Mouse (Mus musculus) G1E (cell line): Measurements from ENCODE around the gene Arhgap10.

Experiments used
- CTCF ChIP-seq: IDR thresholded peaks from 2 replicates; pipeline ENCODE4 v1.5.1; 2012; ENCODE audit warnings: low read depth, low read length, inconsistent platforms, mixed read lengths
- GATA1 ChIP-seq: IDR thresholded peaks from 2 replicates; pipeline ENCODE4 v1.6.1; 2012; ENCODE audit warnings: borderline replicate concordance, low read length, inconsistent platforms, mixed read lengths
- GATA2 ChIP-seq: IDR thresholded peaks from 2 replicates; pipeline ENCODE4 v1.6.1; 2012; ENCODE audit warnings: low read depth, low read length, inconsistent platforms, borderline replicate concordance

- TF ChIP-seq CTCF: no peak
- TF ChIP-seq GATA2: no peak
- no peak for TF ChIP-seq GATA1
These were observed 134.1 kb downstream of the Arhgap10 start for GRCm38 (mm10) chr8:77383671-77384070.
